Mouse (Mus musculus) layer of hippocampus, postnatal 10 days (tissue): ENCODE measurements around the gene Tex14. TPM values are rescaled to one million over a fixed set of nuclear protein-coding genes. Genes with fewer than 3 reads are reported as not detected.

Experiments used
- DNase-seq, 2 experiments: peaks; one replicate each; pipeline ENCODE4 v3.0.0; 2021; ENCODE audit warnings: low spot score in 2 of 2
- total RNA-seq, 2 experiments: library from RNA; stranded (reverse); gene quantifications; 2 replicates each; pipeline ENCODE4 v1.2.3; 2021

Gene Tex14
- total RNA-seq, 2 experiments from 2014 or later = 0.22 to 0.48 TPM

DNA sequence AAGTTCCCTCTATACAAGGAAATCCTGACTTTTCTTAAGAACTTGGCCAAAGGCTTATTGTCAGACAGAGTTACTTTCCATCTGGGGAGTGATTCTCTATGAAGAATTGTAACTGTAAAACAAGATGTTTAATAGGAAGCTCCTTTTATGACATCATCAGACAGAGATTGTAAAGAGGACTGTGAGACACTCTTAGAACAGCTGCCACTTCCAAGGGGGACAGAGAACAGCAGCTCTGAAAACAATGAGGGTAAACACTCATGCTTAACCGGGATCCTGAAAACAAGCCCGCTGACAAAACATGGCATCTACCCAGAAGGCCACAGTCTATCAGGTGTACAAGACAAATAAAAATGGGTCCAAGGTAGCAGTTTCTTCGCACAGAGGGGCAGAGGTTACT lies 161.6 kb downstream of the Tex14 start, which contains the start of gene Gm11492:
TSS of gene Gm11492 (plus strand) at position 153 of the 400 bp plus-strand sequence.
- no peak for DNase-seq

DNA sequence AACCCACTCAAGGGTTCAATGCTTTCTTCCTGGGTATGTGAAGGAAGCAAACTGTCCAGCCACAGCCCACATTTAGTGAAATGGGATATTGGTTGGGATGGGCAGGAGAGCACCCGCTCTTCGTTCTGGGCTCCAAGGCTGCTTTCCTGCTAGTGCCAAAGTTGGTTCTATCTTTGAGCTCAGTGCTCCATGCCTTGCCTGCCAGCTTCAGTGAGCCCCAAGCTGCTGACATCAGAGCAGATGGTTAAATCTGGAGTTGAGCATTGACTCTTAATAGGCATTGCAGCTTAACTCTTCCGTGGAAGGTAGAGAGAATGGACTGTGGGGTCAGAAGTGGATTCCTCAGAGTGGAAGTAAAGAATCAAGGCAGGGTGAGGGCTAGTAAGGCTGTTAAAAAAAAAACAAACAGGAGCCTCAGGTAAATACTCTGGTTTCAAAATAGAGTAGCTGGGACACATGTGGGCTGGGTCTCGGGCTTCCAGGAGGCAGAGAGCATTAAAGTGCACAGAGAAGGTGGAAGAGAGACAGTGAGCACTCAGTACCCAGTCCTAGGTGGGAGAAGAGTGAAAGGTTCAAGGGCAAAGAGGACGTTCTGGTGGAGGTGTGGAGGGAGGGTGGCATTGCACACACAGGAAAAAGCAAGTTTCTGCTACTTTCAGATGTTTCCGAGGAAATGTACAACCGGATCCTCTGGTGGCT lies 163.5 kb downstream of the Tex14 start, which contains the start of gene Sept4:
TSS of gene Sept4 (plus strand) at position 649 of the 699 bp plus-strand sequence.
- DNase-seq = no peak

DNA sequence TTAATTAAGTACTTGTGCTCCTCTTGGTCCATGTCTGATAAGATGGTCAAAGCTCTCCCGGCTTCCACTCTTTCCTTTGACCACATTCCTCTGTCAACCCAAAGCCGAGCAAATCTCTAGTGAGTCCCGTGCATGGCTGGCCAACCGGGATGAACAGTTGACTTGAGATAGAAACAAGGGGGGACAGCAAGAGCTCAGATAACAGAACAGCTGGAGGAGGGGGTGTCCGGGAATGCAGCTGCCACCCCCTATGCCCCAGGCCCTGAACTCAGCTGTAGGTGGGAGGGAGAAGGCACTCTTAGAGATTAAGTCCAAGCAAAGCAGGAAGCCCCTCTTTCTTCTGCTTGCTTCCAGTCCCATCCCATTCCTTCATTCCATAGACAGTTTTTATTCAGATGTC lies 165.9 kb downstream of the Tex14 start:
- DNase-seq = no peak

DNA sequence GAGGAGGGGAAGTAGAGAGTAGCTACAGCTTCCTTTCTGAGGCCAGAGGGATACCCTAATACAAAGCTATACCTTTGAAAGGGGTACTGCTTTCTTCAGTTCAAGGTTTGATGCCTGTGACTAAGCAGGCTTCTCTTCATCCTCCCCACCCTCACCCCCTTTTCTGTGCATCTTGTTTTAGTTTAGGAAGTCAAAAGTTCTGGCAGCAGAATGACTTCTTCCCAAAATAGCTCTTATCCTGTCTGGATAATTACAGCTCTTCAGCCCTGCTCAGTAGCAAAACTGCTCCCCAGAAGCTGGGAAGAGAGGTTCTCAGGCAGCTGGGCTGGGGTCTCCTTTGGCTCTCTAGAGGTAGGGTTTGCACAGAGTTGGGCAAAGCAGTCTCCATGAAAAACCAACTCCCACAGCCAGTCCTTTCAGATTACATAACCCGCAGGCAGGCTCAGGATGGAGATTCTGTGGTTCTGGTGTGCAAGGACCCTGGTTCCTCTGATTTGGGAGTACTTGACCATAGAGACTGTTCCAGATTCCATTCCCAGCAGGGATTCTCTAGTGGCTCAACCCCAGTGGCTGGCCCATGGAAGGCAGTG lies 166.6 kb downstream of the Tex14 start:
- DNase-seq = no peak

DNA sequence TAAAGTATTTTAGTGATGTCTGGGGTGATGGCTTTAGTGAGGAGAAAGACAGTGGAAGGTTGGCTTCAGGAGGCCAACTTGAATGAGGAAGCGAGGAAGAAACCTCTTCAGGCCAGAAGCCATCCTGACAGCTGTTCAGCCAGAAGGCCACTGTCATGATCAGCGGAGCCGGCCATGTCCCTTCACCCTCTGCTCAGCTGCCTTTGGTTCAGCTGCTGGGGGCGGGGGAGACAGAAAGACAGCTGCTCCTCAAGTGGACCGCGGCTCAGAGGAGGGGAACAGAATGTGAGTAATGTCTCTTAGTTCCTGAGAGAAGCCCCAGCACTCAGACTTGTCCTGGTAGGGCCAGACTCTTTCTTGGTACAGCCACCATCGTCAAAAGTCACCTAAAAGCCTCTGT lies 168.9 kb downstream of the Tex14 start:
- no peak for DNase-seq

DNA sequence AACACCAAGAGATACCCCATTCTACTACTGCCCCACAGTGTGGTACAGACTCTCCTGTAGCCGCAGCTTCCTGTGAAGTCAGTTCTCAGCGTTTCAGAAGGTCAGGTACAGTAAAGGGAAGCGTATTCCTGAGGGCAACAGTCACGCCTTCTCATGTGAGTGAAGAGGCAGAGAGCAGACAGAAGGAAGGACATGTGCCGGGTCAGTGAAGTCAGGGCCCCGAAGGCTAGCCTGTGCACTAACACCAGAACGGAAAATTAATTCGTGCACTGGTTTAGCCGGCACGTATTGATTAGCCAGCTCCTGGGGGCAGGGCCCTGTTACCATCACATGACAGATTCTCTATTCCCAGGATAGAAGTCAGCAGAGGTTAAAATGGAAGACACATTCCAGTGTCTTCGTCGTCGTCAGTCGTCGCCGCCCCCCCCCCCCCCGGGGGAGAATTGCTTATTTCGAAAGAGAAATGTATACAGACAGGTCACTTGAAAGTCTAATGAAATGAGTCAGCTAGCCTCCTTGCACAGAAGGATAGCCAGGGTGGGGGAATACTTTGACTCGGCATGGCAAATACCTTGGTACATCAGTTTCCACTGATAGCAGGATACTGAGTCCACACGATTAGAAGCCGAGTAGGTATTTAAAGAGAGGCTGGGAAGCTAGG lies 169.8 kb downstream of the Tex14 start:
- no peak for DNase-seq

DNA sequence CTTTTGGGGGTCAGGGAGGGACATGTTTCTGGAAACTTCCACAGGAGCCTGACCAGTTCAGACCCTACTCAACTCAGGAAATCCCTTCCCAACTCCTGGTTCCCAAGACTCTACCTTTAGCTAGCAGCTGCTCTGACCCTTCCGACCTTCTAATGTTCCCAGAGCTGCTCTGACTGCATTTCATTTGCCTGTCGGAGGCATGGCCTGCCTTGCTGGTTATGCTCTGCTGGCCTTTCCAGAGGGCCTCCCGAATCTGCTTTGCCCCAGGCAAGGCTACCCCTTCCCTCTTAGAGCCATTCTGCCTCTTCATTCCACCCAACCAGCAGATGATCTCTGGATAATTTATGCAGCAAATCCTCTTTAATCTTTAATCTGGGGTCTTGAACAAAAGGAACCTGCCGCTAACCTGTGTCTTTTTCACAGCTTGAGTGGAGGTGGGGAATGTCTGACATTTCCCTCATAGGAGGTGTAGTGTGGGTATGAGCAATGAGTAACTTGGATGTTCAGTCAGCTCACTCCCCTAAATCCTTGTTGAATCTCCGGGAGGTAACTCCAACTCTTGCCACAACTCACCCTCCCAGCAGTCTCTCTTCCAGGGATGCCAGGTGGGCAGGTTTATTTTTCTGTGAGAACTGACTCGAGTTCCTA lies 172.9 kb downstream of the Tex14 start:
- no peak for DNase-seq

DNA sequence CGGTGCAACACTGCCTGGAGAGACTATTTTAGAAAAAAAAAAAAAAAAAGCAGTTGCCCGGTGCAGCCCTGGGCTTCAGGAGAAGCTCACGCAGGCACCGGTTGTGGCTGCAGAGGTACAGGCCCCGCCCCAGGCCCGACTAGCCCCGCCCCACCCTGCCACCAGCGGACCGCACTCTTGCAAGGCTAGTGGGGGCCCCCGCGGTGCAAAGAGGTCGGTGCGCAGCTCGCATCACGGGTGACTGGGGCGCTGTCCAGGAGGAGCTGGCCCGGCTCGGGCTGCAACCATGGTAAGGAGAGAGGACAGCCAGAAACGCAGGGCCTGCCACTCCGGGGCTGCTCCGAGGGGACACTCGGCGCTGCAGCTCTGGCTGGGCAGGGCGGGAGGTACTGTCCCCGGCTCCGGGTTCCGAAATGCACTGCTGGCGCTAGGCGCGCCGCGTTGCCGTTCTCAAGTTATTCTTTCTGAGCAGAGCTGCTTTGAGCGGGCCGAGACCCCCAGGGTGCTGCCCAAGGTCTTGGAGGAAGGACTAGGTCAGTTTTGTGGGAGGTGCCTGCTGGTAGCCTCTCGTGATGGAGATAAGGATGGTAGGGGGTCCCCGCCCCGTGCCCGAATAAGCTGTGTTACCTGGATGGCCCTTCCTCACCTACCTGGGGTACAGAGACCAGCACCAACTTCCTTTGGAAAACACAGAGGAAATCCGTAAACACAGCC lies 173.5 kb downstream of the Tex14 start:
- peak; percentile 63 to 71 for DNase-seq

DNA sequence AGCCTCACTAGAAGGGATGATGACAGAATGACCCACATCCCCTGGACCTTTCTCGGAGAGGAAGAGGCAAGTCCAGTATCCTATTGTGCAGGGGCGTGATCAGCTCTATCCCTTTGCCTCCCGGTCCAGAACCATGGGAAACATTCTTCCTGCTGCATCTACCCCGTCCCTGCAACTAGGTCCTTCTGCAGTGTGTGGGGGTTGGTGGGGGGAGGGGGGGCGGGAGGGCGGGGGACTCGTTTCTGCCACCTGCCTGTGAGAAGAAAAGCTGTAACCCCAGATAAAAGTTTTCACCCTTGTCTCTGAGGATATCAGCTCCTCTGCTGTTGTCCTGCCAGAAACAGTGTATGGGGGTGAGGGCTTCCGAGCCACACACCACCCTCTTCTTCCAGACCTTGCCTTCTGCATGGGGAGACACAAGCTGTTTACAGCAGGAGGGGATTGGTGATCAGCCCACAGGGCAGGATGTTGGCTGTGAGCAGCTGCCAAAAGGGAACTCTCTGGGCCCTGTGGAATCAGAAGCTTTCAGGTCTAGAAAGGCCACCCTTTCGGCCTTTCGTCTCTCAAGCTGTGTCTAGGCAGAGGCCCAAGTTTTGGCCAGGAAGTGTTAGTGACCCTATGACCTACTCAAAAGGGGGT lies 174.2 kb downstream of the Tex14 start:
- DNase-seq = peak in 1 of 2 experiments; percentile 34

DNA sequence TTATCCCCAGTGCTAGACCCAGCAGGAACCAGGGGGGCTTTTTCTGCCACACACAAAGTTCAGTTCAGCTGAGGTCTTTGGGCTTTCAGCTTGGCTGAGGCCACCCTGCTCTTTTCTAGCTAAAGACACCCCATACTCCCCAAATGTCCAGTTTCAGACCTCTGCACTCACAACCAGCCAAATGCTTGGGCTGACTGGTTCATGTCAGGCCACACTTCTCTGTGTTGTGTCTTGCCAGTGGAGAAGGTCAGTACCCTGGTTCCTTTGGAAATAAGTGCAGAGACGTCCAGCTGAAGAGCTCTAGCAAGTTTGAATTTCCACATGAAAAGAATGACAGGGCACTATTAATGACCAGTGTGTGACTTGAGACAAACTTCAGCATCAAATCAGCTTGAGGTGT lies 174.8 kb downstream of the Tex14 start:
- no peak for DNase-seq

DNA sequence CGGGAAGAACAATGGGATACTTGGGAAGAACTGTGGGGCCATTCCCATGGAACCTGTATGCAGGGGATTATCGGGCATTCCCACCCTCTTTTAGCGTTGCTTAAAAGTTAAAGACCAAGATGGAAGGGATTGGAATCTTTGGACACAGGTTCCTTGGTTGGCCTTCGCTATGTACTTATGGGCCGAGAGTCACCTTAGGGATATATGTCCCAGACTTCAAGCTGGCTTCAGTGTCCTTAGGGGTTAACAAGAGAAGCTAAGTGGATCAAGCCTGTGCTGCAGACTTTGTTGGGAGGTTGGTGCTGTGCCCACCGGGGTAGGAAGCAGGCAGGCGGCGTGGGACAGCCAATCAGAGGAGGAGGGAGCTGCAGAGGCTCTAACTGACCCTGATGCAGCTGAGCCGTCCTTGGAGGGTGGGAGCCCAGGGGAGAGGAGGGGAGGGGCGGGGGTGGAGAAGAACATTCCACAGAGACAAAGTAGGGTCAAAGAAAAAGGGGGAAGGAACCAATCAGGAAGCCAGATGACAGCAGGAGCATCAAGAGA lies 175.7 kb downstream of the Tex14 start:
- DNase-seq = no peak

DNA sequence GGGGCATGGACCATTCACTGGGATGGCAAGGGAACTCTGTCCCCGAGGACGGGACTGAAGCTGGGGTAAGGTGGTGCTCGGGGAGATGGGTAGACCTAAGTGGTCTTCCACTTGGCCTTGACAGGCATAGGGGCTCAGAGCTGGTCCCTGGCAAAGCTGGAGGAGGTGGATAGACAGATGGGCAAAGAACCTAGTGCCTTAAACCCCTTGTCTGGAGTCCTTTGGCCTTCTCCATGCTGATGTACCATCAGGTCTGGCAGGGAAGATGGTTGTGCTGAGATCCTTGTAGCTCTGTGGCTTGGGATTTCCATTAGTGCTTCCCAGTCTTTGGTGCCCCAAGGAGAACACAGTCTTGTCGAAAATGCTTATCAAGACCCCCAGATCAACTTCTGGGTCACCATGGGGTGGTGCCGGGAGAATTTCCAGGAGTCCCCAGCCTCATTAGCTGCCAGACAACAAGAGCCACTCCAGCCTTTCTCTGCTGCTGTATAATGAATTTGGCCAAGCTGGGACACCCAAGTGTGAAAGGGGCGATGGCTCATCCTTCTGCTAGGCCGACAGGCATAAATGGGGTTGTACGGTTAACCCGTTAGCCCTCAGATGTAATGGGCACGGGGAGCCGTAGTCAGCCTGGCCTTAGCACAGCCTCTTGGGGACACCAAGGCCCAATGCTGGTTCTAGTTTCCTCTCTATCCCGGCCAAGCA lies 176.4 kb downstream of the Tex14 start:
- DNase-seq = no peak

DNA sequence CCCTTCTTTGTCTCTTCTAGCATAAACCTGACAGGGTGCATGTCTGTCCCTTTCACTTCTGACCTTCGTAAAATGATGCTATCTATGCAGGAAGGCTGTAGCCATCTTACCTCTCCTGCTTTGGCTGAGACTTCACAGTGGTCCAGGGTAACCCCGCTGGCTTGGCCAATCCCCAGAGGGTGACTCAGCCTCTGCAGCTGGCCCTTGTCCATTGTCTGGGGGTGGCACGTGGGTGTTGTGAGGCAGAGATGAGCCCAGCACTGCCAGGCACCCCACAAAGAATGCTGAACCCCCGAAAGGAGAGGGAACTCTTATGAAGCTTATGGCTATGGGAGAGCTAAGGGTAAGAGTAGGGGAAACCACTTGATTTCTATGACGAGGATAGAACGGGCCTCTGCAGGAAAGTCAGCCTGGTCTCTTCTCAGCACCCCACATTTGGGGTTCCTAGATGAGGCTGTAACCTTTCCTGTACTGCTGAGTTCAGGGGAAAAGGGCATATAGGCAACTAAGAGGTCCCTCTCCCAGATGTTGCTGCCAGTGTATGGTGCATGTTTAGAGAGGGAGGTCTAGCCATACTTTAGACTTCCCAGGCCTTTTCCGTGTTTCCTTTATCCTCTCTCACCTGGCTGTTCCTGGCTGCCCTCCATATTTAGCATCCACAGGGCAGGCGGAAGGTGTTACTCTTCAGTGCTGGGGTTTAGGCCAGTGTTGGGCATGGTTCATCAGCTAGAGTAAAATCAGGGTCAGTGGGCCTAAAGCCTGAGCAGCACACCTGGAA lies 177.3 kb downstream of the Tex14 start:
- DNase-seq = no peak

DNA sequence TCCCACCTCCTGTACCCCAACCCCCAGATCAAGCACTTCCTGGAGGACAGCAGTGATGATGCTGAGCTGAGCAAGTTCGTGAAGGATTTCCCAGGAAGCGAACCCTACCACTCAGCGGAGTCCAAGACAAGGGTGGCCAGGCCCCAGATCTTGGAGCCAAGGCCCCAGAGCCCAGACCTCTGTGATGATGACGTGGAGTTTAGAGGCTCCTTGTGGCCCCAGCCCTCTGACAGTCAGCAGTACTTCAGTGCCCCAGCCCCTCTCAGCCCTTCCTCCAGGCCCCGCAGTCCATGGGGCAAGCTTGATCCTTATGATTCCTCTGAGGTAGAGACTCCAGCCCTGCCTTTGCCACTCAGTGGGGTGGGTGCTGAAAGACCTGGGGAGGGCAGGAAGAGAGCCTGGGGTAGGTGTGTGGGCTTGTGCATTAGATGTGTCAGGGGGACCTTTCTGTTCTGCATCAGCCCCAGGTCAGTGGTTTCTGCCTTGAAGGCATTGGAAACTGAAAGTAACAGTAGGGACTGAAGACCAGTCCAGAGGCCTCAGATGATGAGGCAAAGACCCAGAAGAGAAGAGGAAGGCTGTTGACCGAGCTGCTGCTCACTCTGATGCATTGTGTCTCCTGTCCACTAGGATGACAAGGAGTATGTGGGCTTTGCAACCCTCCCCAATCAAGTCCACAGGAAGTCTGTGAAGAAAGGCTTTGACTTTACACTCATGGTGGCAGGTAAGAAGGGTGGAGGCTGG lies 178.6 kb downstream of the Tex14 start:
- no peak for DNase-seq

DNA sequence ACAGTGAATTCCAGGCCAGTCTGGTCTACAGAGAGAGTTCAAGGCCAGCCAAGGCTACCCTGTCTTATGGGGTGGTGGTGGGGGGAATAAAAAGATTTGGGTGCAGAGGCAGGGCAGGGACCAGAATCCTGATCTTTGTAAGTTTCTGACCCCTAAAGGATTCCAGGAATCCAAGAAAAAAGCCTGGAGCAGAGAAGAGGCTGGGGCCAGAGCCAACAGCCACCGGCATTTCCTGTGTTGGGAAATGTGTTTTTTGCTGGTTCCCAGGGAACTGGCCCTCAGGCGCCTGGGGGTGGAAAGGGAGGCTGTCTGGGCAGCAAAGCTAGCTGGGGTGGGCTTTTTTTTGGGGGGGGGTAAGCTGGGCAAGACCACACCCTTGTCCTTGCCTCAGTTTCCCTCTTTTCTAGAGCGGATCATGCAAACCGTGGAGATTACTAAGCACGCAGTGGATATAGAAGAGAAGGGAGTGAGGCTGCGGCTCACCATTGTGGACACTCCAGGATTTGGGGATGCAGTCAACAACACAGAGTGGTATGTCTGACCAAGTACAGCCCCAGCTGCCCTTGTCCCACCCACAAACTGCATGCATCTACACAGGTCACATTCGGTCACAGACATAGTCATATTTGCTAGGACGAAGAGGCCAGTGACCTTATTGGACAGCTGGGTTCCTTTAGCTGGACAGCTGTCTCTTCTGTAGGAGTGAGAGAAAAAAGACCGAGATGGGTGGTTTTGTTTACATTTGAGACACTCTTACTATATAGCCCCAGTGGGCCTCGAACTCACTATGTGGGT lies 180.0 kb downstream of the Tex14 start:
- DNase-seq = no peak

DNA sequence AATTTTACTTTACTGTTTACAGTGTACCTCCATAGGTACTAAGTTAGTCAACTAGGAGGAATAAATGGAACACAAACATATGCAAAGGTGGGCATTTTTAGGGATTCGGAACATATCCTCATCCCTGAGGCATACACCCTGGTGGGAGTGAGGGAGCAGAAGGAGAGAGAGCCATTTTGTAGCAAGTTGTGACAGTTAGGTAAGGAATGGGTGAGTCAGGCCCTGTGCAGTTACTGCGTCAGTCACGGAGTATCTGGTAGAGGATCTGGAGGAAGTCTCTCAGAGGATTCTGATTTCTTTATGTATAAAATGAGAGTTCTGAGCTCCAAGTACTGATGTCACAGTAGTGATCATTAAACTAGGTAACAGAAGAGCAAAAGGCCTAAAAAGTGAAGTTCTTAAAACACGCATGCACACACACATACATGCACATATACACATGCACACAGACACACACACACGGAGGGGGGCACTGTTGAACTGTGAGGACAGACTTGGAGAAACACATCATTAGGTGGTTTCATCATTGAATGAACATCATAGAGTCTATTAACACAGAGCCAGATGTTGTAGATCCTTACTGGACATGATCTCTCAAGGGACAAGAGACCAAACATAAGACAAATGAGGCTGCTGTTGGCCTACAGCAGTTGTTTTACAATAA lies 182.5 kb downstream of the Tex14 start:
- DNase-seq = no peak

DNA sequence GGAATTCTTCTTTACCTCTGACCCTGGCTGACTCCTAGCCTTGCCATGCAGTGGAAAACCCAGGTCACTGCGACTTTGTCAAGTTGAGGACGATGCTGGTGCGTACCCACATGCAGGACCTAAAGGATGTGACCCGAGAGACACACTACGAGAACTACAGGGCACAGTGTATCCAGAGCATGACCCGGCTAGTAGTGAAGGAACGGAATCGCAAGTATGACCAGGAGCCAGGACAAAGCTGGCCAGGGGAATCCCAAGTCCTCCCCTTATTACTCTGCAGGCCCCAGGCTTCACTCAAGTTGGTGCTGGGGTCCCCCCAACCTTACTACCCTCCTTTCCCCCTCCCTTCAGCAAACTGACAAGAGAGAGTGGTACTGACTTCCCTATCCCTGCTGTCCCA lies 184.7 kb downstream of the Tex14 start:
- no peak for DNase-seq
